Comparison of ENCODE assay signal across 23 mouse cellular contexts in genomic region chr14:48804098-48804497, GRCm38 (mm10).
DNase-seq lines count a peak whose midpoint lies in the region; ATAC-seq and TF ChIP-seq lines count a peak whose summit lies in the region.
"Had no signal": no experiment of that assay in that cellular context is flagged by ENCODE, and none has a peak within 500 bp of the region (broad histone marks: within the 10 kb centered on the region; RNA-seq: fewer than 3 reads in every experiment).

No protein-coding gene starts in this region.

- H3K4me3 ChIP-seq in midbrain, embryonic 11.5 days (ENCODE audit: low read depth, low read length): no peak overlapping the region
- H3K4me3 ChIP-seq in midbrain, embryonic 16.5 days (ENCODE audit: low read depth, low read length): no peak overlapping the region
- H3K4me3 ChIP-seq in CH12.LX (replicated peaks in 1 of 3; ENCODE audit: low read depth in 2 of 3, low read length in 2 of 3, poor library complexity in 1 of 3): no peak overlapping the region

- H3K36me3 ChIP-seq in midbrain, embryonic 11.5 days (ENCODE audit: control insufficient read depth, insufficient read depth, low read length): 0 out of 2 replicates have a peak, but pooled peaks cover 2% of the 10 kb centered on the region
- no peaks in the 10 kb centered on the region for H3K36me3 ChIP-seq in midbrain, embryonic 16.5 days (ENCODE audit: control insufficient read depth, insufficient read depth, low read length)
- H3K36me3 ChIP-seq in CH12.LX (replicated peaks in 1 of 2; ENCODE audit: control insufficient read depth in 1 of 2, insufficient read depth in 1 of 2, low read length in 1 of 2): no peaks in the 10 kb centered on the region
- H3K36me3 ChIP-seq: G1E had no signal

- no peaks in the 10 kb centered on the region for H3K27me3 ChIP-seq in midbrain, embryonic 11.5 days (ENCODE audit: control insufficient read depth, insufficient read depth, low read length)
- H3K27me3 ChIP-seq in midbrain, embryonic 16.5 days (ENCODE audit: control insufficient read depth, insufficient read depth, low read depth, low read length): no peaks in the 10 kb centered on the region
- H3K27me3 ChIP-seq in CH12.LX (replicated peaks): no peaks in the 10 kb centered on the region

- no peak for ATAC-seq in midbrain, embryonic 11.5 days (ENCODE audit: low FRiP score)
- no peak for ATAC-seq in midbrain, embryonic 16.5 days
- ATAC-seq: activated CD4-positive, CD25-positive, alpha-beta regulatory T cell, adult 4 months; CD4-positive, CD25-positive, alpha-beta regulatory T cell, adult 4 months; Patski had no signal

- intact Hi-C loops in gastrocnemius, postnatal 14 days (cut with DNase I; ENCODE audit: low total_unique reads): no loop called here

- peak; percentile 44 for DNase-seq in midbrain, embryonic 11.5 days (ENCODE audit: low spot score, missing footprints)
- DNase-seq in A20 (ENCODE audit: low read depth, low spot score) (peak; percentile 14), CH12.LX (ENCODE audit: extremely low read depth) (peak; percentile 77)
- DNase-seq in B cell, adult 2 months: peak; percentile 1 to 2
- DNase-seq in gastrocnemius, postnatal 14 days: no peak
- no peak for DNase-seq in right cerebral cortex, adult 2 months (ENCODE audit: low spot score in 2 of 2)
- DNase-seq in cerebellum, adult 11-12 months: no peak
- DNase-seq: adrenal gland, adult 2 months; adrenal gland, adult 8-10 months; adrenal gland, postnatal 10 days; adrenal gland, postnatal 14 days; adrenal gland, postnatal 25 days; adrenal gland, postnatal 36 days; cerebellum, adult 11 months; cerebellum, adult 18-20 months; cerebellum, adult 2 months; cerebellum, adult 8-10 months; cerebellum, adult 9-10 months had no signal

- H3K79me2 ChIP-seq in CH12.LX (replicated peaks; ENCODE audit: control insufficient read depth, extremely low read depth, insufficient read depth, poor library complexity, severe bottlenecking): no peaks in the 10 kb centered on the region

- H3K4me1 ChIP-seq in midbrain, embryonic 11.5 days (ENCODE audit: control insufficient read depth, insufficient read depth, low read length): peaks cover 26% of the 10 kb centered on the region
- H3K4me1 ChIP-seq in midbrain, embryonic 16.5 days (ENCODE audit: control insufficient read depth, insufficient read depth, low read length): peaks cover 9% of the 10 kb centered on the region
- H3K4me1 ChIP-seq in CH12.LX (ENCODE audit: control insufficient read depth in 1 of 2, insufficient read depth in 2 of 2): peaks cover 2 to 15% of the 10 kb centered on the region in 2 experiments; a peak in 3 of 4 replicates

- dilution Hi-C loops in CH12.LX (cut with MboI; ENCODE audit: extremely low pct_ligation_motif_present, extremely low pct_unique_long_range_greater_than_20kb, low sequenced_read_pairs): no loop called here

- no peak overlapping the region for H3K27ac ChIP-seq in midbrain, embryonic 11.5 days (ENCODE audit: low read depth, low read length)
- H3K27ac ChIP-seq in midbrain, embryonic 16.5 days (ENCODE audit: low read length): no peak overlapping the region
- no peak overlapping the region for H3K27ac ChIP-seq in CH12.LX (ENCODE audit: insufficient read depth, low read depth)

- no peak overlapping the region for H3K9ac ChIP-seq in midbrain, embryonic 11.5 days (ENCODE audit: low read length)
- H3K9ac ChIP-seq in midbrain, embryonic 16.5 days (ENCODE audit: low read depth, low read length): no peak overlapping the region
- no peak overlapping the region for H3K9ac ChIP-seq in CH12.LX (ENCODE audit: insufficient read depth, low read depth)

- no peak for TF ChIP-seq CTCF in CH12.LX (conservative IDR thresholded peaks at IDR 0.05 in 1 of 2, IDR thresholded peaks at IDR 0.05 in 1 of 2; ENCODE audit: low read depth in 2 of 2, low read length in 2 of 2)

- TF ChIP-seq EP300 in CH12.LX (IDR thresholded peaks at IDR 0.05; ENCODE audit: low read length): peak; percentile 40; the same call in 1 of the 2 replicates

- 93% methylated on average over 4 of the region's 4 CpGs for WGBS in midbrain, embryonic 11.5 days
- 95% methylated on average over 4 of the region's 4 CpGs for WGBS in midbrain, embryonic 16.5 days

- H3K4me2 ChIP-seq in midbrain, embryonic 11.5 days: no peak overlapping the region
- no peak overlapping the region for H3K4me2 ChIP-seq in midbrain, embryonic 16.5 days (ENCODE audit: low read length)
- H3K4me2 ChIP-seq in CH12.LX (ENCODE audit: insufficient read depth, low read depth, poor library complexity, severe bottlenecking): no peak overlapping the region

- H3K9me3 ChIP-seq in midbrain, embryonic 11.5 days (ENCODE audit: control insufficient read depth, low read length): no peaks in the 10 kb centered on the region
- no peaks in the 10 kb centered on the region for H3K9me3 ChIP-seq in midbrain, embryonic 16.5 days (replicated peaks; ENCODE audit: control insufficient read depth, low read length, poor library complexity, severe bottlenecking)
- H3K9me3 ChIP-seq in CH12.LX (replicated peaks; ENCODE audit: low read length): no peaks in the 10 kb centered on the region
- H3K9me3 ChIP-seq: G1E had no signal

- no peak for TF ChIP-seq POLR2A in CH12.LX (IDR thresholded peaks at IDR 0.05; ENCODE audit: low read depth, low read length)

- TF ChIP-seq RAD21 in CH12.LX (IDR thresholded peaks at IDR 0.05; ENCODE audit: low read depth, low read length): no peak

- in situ Hi-C loops in CH12.LX (cut with MboI; ENCODE audit: low pct_ligation_motif_present, low pct_unique_long_range_greater_than_20kb, low sequenced_read_pairs): no loop called here

TF ChIP-seq in CH12.LX, 34 proteins besides CTCF, POLR2A, EP300 and RAD21:
- TF ChIP-seq BHLHE40 (IDR thresholded peaks at IDR 0.05; ENCODE audit: low read depth, low read length) (peak; percentile 71), CHD2 (IDR thresholded peaks at IDR 0.05; ENCODE audit: low read length) (peak; percentile 43), JUN (IDR thresholded peaks at IDR 0.05; ENCODE audit: insufficient read depth, low read depth, low read length) (no peak), MXI1 (IDR thresholded peaks at IDR 0.05; ENCODE audit: low read depth, low read length) (no peak), TCF12 (IDR thresholded peaks at IDR 0.05; ENCODE audit: low read depth, low read length) (peak; percentile 57; the same call in 1 of the 2 replicates), ZNF384 (IDR thresholded peaks at IDR 0.05; ENCODE audit: low read depth, low read length) (no peak), IRF4 (IDR thresholded peaks at IDR 0.05; ENCODE audit: low read depth, low read length) (peak; percentile 9; the same call in 1 of the 2 replicates), ETS1 (conservative IDR thresholded peaks at IDR 0.05; ENCODE audit: low read depth, low read length) (peak; percentile 93), TBP (conservative IDR thresholded peaks at IDR 0.05; ENCODE audit: low read depth, low read length) (no peak), USF2 (conservative IDR thresholded peaks at IDR 0.05; ENCODE audit: low read depth, low read length) (no peak)

Comparison
In these comparisons a context has a peak if more than half of its experiments do, and no peak if none do; other contexts are left out.
1. DNase-seq: peak in midbrain, embryonic 11.5 days (single experiment), A20 (single experiment), B cell, adult 2 months (2 of 2) and CH12.LX (single experiment); none in gastrocnemius, postnatal 14 days (single experiment), right cerebral cortex, adult 2 months (0 of 2) and cerebellum, adult 11-12 months (single experiment).